Mouse (Mus musculus) adrenal gland, postnatal 10 days (tissue): ENCODE results near the gene Pten. TPM values are rescaled to one million over a fixed set of nuclear protein-coding genes. Genes with fewer than 3 reads are reported as not detected.
"Not testable (repeated sequence)": the region's sequence is repeated elsewhere in the genome, so short reads cannot be mapped to it uniquely, and the experiment has no call there.

Source experiments
- DNase-seq: peaks from one replicate; pipeline ENCODE4 v3.0.0; 2021; ENCODE audit warnings: mixed read lengths
- total RNA-seq, 2 experiments: library from RNA; stranded (reverse); gene quantifications; 2 replicates each; pipeline ENCODE4 v1.2.3; 2021

Pten gene
- total RNA-seq, 2 experiments from 2014 or later: 64.8 to 65.9 TPM

DNA sequence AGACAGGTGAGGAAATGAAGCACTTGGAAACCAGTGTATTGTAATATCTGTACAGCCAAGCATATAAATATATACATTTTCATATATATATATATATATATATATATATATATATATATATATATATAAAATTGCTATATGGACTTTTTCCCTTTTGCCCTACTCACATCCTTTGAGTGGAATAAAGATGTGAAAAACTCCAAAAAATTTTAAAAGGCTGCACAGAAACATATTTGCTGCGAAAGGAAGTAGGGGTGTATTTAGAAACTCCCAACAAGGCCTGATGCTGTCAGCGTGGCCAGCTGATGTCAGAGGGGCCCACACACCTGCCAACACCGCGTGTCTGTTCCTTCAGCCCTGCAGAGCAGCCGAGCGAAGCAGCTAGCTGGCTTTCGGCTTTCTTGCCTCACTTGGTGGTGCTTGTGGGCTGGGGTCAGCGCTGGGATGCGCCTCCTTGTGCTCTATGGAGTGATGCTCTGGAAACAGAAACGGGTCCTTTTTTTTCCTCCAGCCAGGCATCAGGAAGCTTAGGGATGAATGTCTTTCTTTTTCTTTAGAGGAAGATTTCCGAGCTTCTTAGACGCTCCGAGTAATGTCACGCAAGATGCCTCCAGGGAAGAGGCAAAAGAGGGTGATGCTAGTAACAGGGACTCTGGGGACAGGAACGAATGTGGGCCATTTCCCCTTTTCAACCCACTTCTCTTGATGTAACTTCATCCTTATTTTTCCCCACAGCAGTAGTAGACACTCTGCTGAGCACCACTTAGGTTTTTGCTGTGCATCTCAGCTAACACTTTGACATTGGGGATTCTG is 2.9 kb upstream of the Pten start:
- no peak for DNase-seq

DNA sequence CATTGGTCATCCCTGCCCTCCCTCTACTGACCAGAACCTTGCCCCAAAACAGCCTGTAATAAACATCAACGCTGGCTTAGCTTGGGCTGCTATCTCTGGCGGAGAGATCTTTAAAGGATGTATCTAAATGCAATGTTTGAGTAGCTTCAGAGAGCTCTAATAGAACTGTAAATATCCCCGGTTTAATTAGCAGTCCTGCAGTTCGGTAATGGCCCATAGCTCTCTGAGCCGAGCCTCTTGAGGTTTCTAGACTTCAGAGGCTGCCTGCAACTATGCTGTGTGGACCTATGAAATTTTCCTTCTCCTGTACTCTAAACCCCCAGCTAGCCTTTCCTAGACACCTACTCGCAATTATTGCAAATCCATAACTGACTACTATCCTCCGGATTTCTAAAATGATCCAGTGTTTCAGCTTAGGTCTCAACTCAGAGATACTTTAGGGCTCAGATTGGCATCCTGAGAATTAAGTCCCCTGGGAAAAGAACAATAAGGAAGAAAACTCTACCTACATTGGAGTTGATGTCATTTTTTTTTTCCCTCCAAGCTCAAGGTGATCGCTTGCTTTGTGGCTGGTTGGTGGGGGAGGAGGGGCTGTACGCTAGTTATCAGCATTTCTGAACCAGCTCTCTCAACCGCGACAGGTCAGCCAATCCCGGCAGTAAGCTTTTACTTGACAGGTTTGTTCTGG is 2.0 kb upstream of the Pten start:
- no peak for DNase-seq

DNA sequence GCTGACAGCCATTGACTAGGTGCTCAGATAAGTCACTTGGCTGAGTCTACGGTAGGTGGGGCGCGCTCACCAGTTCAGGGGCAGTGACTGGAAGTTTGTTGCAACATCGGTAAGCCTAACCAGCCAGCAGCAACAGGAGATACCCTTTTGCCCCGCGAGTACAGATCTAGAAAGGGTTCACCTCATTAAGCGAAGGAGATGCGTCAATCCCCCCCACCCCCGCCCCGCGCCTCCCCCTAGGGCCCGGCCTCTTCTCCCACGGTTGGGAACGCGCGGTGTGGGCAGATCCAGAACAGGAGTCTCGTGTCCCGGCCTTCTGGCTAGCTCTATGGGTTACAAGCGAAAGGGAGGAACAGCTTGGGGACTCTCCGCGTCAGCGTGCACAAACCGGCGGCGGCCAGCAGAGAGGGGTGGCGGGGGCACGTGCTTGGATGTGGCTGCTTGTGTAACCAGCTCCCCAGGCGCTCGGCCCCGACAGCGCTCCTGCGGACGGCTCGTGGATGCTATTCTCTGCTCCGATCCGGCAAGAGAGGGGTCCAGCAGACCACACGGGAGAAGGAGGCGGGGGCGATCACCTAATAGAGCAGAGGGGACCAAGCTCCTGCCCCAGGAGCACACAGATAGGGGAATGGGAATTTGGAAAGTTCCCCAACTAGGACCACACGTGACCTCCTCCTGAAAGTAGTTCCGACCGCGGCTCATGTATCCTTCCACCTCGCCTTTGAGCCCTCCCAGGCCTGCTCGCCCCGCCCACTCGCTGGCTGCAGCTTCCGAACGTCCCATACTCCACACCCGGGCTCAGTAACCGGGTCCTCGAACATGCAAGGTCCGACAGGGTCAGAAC is 1.3 kb upstream of the Pten start:
- DNase-seq: peak; percentile 97

DNA sequence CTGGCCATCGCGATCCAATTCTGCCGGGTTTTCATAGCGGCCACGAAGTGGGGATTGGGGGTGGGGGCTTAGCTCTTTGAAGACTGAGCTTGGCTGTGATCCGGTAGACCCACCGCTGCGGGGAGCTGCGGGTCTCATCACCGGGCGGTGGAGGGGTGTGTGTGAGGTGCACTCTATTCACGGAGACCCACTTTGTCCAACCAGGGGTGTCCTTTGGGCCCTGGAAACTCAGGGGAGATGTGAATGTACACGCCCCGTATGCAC is 729 bp upstream of the Pten start:
- no peak for DNase-seq

DNA sequence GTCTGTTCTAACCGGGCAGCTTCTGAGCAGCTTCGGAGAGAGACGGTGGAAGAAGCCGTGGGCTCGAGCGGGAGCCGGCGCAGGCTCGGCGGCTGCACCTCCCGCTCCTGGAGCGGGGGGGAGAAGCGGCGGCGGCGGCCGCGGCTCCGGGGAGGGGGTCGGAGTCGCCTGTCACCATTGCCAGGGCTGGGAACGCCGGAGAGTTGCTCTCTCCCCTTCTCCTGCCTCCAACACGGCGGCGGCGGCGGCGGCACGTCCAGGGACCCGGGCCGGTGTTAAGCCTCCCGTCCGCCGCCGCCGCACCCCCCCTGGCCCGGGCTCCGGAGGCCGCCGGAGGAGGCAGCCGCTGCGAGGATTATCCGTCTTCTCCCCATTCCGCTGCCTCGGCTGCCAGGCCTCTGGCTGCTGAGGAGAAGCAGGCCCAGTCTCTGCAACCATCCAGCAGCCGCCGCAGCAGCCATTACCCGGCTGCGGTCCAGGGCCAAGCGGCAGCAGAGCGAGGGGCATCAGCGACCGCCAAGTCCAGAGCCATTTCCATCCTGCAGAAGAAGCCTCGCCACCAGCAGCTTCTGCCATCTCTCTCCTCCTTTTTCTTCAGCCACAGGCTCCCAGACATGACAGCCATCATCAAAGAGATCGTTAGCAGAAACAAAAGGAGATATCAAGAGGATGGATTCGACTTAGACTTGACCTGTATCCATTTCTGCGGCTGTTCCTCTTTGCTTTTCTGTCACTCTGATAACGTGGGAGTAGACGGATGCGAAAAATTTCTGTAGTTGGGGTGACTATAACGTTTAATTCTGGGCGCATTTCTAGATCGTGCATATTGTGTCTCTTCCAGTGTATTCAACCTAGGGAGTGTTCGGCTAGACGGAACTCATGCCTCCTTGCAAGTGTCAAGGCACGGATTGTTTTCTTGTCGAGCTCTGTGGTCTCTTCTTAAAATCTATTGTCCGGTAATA is 815 bp downstream of the Pten start:
- peak; percentile 68 for DNase-seq

DNA sequence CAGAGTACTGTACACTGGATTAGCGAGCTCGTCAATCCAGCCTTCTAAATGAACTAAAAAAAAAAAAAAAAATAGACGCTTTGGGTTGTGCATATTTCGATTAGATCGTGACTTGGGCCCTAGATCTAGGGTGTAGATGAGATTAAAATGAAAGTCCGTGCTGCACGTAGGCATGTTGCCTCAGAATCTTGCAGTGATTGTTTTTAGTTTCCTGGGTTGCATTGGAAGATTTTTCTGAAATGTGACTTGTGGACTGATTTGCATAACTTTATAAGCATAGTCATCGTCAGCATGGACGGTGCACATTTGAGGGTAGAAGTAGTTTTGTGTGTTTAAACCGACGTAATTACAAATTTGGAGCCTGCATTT is 1.5 kb downstream of the Pten start:
- no peak for DNase-seq

DNA sequence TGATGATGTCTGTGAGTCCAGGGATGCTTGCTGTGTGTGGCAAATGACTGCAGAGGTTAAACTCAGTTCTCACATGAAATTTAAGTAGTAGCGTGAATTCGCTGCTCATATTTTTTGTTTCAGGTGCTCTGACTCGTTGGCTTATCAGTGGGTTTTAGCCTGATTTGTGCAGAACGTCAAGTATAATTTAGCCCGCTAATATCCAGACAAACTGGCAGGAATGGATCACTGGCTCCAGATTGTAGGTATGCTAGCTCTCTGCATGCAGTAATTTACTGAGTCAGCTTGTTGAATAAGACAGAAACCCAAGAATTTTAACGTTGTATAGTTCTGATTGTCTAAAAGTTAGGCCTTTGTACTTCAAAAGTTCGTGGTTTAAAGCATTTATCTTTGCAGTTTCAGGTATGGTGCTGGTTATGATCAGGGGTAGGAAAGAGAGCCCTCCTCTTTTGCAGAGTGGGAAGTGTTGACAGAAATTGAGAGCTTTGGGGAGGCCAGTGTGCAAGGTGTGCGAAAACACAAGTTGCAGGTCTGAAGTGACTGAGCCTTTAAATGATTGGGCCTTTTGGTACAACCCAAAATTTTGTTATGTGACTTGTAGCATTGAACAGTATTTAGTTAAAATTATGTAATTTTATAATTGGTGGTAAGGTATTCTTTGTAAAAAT is 2.2 kb downstream of the Pten start:
- DNase-seq: no peak

DNA sequence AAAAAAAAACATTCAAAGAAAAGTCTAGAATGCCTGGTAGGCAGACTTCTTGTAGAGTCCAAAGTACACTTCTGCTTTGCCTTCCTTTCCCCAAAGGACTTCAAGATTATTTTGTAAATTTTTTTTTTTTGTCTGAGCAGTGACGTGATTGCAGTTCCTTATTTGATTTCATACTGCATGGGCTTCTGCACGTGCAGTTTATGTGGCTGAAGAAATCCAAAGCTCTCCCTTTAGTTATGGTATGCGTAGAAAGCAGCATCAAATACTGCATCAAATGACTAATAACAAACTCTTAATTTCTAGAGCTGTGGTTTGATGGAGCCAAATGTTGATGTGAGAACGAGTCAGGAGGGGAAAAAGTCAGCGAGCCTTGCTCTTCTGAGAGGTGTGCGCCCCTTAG is 3.2 kb downstream of the Pten start:
- DNase-seq: no peak

DNA sequence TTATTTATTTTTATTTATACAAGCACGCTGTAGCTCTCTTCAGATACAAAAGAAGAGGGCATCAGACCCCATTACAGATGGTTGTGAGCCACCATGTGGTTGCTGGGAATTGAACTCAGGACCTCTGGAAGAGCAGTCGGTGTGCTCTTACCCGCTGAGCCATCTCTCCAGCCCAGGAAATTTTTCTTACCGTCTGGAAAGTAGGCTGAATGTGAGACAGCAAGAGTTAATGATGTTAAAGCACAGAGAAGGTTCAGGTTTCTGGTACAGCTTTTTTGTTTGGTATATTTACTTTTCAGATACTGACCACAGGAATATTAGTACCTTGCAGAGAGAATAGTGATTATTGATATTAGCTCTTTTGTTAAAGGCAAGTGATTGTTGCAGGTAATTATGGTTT is 3.9 kb downstream of the Pten start:
- no peak for DNase-seq

DNA sequence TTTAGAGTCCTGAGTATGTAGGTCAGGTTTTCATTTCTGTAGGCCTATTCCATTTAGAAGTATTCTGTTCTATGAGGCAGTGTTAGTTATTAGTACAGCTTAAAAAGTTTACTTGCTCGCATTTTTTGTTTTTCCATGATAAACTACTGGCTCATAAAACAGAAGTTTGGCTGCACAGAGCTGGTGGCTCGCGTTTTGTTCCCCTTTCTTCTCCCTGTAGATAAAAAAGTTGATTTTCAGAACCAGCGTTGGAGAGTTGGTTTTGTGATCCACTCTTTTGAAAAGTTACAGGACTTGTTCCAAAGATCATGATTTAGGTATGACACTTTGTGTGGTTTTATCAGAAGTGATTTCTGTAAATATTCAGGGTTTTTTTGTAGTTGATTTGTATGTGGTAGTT is 5.2 kb downstream of the Pten start:
- DNase-seq: no peak

DNA sequence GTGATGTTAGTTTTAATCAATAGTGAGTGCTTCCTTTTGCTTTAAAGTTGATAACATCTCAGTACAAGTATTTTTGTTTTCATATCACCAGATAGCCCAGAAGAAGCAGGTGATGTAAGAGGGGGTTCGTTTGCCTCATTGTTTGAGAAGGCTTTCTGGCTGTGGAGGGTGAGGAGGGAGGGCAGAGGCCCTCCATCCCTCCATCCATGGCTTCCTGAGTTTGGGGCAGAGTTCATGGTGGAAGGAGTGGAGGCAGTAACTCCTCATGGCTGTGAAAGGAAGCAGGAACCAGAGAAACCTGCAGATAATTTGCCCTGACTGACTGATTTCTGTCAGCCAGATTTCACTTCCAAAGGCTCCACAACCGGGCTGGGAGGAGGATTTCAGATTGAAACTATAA is 21.1 kb downstream of the Pten start:
- DNase-seq: no peak

DNA sequence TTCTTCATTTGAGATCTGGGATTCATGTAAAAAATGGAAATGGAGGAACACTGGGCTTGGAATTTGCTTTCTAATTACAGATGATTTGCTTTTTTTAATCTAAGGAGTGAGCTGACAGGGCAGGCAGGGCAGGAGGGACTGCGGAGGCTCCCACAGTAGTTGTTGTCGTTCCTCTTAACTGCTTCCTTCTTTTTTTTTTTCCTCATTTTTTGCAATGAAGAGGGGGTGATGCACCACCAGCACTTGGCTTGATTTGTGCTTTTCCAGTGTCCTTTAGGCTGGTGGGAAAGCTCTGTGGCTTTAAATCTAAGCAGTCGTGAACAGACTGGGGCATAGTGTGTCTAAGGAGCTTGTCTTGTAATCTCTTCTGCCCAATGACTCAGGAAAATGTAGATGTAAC is 21.8 kb downstream of the Pten start:
- no peak for DNase-seq

DNA sequence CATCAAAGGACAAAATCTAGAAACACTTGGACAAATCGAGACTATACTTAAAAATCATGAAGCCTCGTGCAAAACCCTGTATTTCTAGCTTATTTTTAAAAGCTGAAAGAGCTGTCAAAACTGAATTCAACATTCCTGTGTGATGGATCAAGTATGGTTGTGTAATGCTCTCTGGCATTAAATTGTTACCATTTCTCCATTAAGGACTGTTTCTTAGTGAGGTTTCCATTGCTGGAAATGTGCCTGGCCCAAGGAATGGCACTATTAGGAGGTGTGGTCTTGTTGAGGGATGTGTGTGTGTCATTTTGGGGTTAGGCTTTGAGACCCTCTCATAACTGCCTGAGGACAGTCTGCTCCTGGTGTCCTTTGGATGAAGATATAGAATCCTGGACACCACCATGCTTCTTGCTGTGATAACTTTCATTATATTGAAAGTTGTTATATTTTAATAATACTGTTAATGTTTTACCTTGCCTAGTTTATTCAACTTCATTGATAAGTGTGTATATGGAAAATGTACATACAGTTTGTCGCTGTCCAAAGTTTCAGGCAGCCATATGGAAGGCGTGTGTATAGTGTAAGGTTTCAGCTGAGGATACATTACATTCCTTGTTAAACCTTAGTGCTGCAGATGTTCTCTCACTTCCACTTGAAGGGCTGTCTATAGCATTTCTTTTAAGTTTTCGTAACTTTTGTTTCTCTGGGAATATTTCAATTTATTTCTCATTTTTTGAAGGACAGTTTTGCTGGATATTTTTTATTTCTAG is 24.2 kb downstream of the Pten start:
- no peak for DNase-seq

DNA sequence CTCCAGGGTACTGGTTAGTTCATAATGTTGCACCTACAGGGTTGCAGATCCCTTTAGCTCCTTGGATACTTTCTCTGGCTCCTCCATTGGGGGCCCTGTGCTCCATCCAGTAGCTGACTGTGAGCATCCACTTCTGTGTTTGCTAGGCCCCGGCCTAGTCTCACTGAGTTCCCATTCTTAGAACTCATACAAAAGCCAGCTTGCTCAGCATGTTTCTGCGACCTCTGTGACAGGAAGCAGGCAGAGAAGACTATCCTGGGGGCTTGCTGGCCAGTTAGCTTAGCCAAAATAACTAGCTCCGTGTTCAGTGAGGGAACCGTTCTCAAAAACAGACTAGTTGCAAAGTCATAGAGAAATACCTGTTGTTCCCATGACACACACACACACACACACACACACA is 30.1 kb downstream of the Pten start:
- DNase-seq: not testable (repeated sequence)

DNA sequence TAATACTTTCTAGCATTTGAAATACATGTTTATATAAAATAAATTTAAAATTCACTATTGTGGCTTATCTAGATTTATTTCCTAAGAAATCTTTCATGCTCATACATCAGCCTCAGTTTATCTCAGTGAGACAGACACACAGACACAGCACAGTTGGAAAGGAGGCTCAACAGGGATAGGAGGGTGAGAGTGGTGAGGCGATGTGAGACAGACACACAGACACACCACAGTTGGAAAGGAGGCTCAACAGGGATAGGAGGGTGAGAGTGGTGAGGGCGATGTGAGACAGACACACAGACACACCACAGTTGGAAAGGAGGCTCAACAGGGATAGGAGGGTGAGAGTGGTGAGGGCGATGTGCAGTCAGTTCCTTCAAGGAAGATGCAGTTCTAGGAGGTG is 30.7 kb downstream of the Pten start:
- not testable (repeated sequence) for DNase-seq

DNA sequence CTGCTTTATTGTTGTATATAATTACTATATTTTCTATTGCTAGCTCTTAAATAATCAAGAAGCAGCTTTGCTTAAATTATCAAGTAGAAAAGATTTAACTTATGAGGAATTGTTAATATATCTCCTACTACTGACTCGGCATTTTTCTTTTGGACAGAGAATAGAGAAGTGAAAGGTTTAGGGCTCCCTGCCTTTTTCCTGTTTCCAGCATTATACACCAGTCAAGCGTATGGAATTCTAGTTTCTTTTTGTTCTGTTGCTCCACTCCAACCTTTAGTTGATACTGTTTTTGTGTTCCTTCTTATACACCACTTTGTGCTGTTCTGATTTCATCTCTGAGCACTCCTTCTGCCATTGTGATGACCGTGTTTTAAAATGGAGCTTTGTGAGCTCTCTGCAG is 32.2 kb downstream of the Pten start:
- DNase-seq: no peak

DNA sequence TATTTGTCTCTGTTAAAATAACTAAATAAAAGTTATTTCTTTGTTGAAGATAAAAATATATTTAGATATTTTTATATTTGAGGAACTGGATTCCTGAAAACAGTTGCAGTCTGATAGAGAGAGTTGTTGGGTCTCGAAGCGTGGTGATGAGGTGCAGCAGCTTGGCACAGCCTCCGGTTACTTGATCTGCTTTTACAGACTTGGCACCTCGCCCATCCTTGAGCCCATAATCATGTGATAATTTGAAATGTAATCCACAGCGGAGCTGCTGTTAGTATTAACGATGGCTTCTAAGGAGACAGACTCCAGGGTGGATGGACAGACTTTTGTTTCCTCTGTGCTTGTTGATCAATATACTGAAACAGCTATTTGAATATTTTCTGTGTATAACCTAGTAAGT is 35.3 kb downstream of the Pten start:
- DNase-seq: peak; percentile 84

DNA sequence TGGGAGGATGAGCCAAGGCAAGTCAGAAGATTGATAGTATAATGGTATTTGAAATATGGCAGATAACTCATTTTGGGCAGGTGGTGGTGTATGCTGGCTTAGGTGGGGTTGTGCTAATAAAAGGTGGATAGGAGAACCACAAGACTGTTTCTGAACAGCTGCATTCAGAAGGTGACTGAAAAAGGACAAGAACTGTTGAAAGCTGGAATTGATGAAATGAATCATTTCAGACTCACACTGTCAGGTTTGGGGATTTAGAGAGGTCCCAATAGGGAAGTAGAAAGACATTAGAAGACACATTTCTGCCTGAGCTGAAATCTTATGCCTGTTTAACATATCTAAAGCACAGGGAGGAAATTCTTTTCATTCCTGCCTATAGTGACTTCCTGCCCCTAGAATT is 36.6 kb downstream of the Pten start:
- no peak for DNase-seq

DNA sequence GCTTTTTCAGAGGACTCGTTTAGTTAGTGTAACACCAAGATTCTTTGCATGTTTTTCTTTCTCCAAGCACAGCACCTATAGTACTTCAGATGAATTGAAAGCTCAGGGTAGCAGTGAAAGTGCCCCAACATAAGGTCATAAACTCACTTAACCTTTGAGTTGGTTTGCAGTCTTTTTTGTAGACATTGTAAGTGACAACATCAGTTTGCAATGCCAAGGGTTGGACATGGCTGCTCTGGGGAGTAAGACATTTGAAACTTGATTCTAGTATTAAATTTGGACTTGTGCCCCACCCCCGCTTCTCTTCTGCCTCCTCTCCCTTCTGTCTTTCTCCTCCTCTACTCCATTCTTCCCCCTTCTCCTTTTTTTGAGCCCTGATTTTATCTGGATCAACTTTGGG is 43.3 kb downstream of the Pten start:
- DNase-seq: peak; percentile 15

DNA sequence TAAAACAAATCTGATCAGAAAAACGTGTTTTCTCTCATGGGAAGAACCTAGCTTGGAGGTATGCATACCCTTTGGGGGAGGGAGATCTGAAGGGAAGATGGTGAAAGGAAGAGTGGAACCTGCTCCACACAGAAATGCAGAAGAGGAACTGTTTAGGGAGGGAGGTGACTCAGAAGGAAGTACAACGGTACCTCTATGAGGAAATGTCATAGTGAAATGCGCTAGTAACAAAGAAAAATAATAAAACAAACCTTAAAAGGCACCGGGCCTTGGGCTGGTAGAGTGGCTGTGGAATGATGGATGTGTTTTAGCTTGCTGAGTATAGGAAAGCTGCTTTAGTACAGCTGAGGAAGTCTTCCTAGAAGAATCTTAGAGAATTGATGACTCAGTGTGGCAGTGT is 47.4 kb downstream of the Pten start:
- DNase-seq: no peak

DNA sequence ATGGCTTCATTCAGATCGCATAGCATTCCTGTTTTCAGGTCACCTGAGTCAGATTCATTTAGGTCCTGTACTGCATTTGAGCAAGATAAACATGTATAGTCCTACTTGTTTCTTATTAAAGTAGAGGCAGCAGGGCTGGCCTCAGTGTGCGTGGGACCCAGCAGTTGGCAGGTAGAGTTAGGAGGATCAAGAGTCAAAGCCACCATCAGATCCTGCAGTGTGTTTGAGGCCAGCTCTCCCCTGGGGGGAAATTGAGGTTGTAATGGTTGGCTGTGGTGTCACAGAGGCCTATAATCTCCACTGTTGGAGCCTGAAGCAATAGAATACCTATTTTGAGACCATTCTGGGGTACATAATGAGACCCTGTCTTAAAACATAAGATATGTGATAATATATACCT is 50.3 kb downstream of the Pten start:
- DNase-seq: peak; percentile 13
